Mouse (Mus musculus): ENCODE data around the gene Stk35.

DNA sequence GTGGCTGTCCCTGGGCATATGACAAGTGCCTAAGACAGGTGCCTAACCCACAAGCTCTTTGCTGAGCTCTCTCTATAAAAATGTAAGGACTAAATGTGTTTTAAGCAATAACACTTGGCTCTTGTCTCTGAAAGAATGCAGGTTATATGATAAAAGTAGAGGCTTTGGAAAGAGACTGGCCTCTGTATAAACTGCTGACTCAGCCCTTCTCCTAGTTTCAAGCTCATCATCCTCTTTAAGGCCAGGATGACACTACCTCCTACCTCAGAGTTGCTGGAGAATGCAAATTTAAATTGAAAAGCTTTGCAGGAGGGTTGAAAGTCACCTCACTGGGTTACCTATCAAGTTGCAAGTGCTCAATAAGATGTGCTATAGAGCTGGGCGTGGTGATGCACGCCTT lies 23.0 kb downstream of the Stk35 start:
- no peak for TF ChIP-seq CTCF (IDR thresholded peaks at IDR 0.05; ENCODE audit: control insufficient read depth, insufficient read depth, insufficient read length)
- TF ChIP-seq USF1 (IDR thresholded peaks at IDR 0.05; ENCODE audit: low read depth) = no peak
- TF ChIP-seq MYOG (IDR thresholded peaks at IDR 0.05; ENCODE audit: control insufficient read depth, extremely low read depth, insufficient read length) = no peak
- TF ChIP-seq CEBPB (IDR thresholded peaks at IDR 0.05; ENCODE audit: low read depth) = no peak
- TF ChIP-seq MYOD1 (IDR thresholded peaks at IDR 0.05; ENCODE audit: control insufficient read depth, insufficient read length, low read depth) = no peak
- no peak for TF ChIP-seq MAX (IDR thresholded peaks at IDR 0.05)
- TF ChIP-seq FOSL1 (IDR thresholded peaks at IDR 0.05; ENCODE audit: insufficient read depth, low read length, poor library complexity, severe bottlenecking) = no peak
